Mouse (Mus musculus): ENCODE data around the gene B3galt4. TPM values are rescaled to one million over a fixed set of nuclear protein-coding genes. Genes with fewer than 3 reads are reported as not detected.
A peak's percentile ranks its signal among the peaks of the same experiment; 100 is the strongest.
"Not testable (repeated sequence)": the region's sequence is repeated elsewhere in the genome, so short reads cannot be mapped to it uniquely, and the experiment has no call there.

The B3galt4 gene
- polyA plus RNA-seq (2015; fragmentation: Nextera tagmentation; extraction: Ambion mirVana): 15.0 and 15.2 TPM in 2 replicates

GRCm38 (mm10) chr17:33951021-33951946, at the start of gene B3galt4:
TSS of gene B3galt4 (minus strand) at chr17:33951488.
- TF ChIP-seq CTCF (IDR thresholded peaks at IDR 0.05; ENCODE audit: low read depth) (peak; percentile 13), EP300 (optimal IDR thresholded peaks at IDR 0.05) (no peak)
- Histone ChIP-seq H3K27me3 (ENCODE audit: control insufficient read depth, insufficient read depth, low read length) (no peaks in the 10 kb centered on the region), H3K9me3 (ENCODE audit: control insufficient read depth, low read length) (no peaks in the 10 kb centered on the region), H3K36me3 (ENCODE audit: control insufficient read depth, insufficient read depth, low read length) (peaks cover 13% of the 10 kb centered on the region), H3K4me3 (ENCODE audit: low read depth, low read length) (peak within 1 kb of the TSS; percentile 50), H3K4me2 (replicated peaks; ENCODE audit: low read depth) (peak within 1 kb of the TSS; percentile 87), H3K27ac (replicated peaks) (peak within 1 kb of the TSS; percentile 94), H3K9ac (ENCODE audit: low read length) (peak within 1 kb of the TSS; percentile 72), H3K4me1 (replicated peaks; ENCODE audit: control insufficient read depth, insufficient read depth) (peaks cover 6% of the 10 kb centered on the region)
- peak; percentile 91 for DNase-seq (ENCODE audit: low spot score)
- peak; percentile 72 for ATAC-seq (ENCODE audit: low FRiP score, low TSS enrichment)
- under 1% methylated on average over 40 of the region's 45 CpGs for WGBS

GRCm38 (mm10) chr17:34000796-34001195, 49.5 kb upstream of the B3galt4 start:
- not testable (repeated sequence) for H3K4me3 ChIP-seq (ENCODE audit: low read depth, low read length)

GRCm38 (mm10) chr17:34000150-34000537, 48.9 kb upstream of the B3galt4 start, which contains the start of gene H2-K1:
TSS of gene H2-K1 (minus strand) at chr17:34000347.
- peak within 1 kb of the TSS; percentile 71 for H3K9ac ChIP-seq (ENCODE audit: low read length)
- TF ChIP-seq EP300 (optimal IDR thresholded peaks at IDR 0.05) (no peak), CTCF (IDR thresholded peaks at IDR 0.05; ENCODE audit: low read depth) (0 out of 2 replicates have a peak, but pooled peaks have one; percentile 10)
- H3K9me3 ChIP-seq (ENCODE audit: control insufficient read depth, low read length): no peaks in the 10 kb centered on the region
- ATAC-seq (ENCODE audit: low FRiP score, low TSS enrichment) (peak; percentile 97), DNase-seq (ENCODE audit: low spot score) (peak; percentile 94)
- peak within 1 kb of the TSS; percentile 100 for H3K4me2 ChIP-seq (replicated peaks; ENCODE audit: low read depth)
- no peaks in the 10 kb centered on the region for H3K36me3 ChIP-seq (ENCODE audit: control insufficient read depth, insufficient read depth, low read length)
- WGBS: under 1% methylated on average over 30 of the region's 30 CpGs
- H3K4me1 ChIP-seq (replicated peaks; ENCODE audit: control insufficient read depth, insufficient read depth): 0 out of 2 replicates have a peak, but pooled peaks cover 2% of the 10 kb centered on the region
- H3K27ac ChIP-seq (replicated peaks): no peak within 1 kb of the TSS; the same call in 1 of the 2 replicates
- H3K4me3 ChIP-seq (ENCODE audit: low read depth, low read length): peak within 1 kb of the TSS; percentile 63
- no peaks in the 10 kb centered on the region for H3K27me3 ChIP-seq (ENCODE audit: control insufficient read depth, insufficient read depth, low read length)

More at GRCm38 (mm10) chr17:34000796-34001195, 49.5 kb upstream of the B3galt4 start:
- H3K4me1 ChIP-seq (replicated peaks; ENCODE audit: control insufficient read depth, insufficient read depth); H3K4me2 ChIP-seq (replicated peaks; ENCODE audit: low read depth); H3K27me3 ChIP-seq (ENCODE audit: control insufficient read depth, insufficient read depth, low read length); DNase-seq (ENCODE audit: low spot score); H3K9me3 ChIP-seq (ENCODE audit: control insufficient read depth, low read length); H3K9ac ChIP-seq (ENCODE audit: low read length); ATAC-seq (ENCODE audit: low FRiP score, low TSS enrichment); H3K36me3 ChIP-seq (ENCODE audit: control insufficient read depth, insufficient read depth, low read length); H3K27ac ChIP-seq (replicated peaks): not testable (repeated sequence)
- WGBS: 60% methylated on average over 2 of the region's 2 CpGs

- TF ChIP-seq EP300 (optimal IDR thresholded peaks at IDR 0.05): no peak
- Histone ChIP-seq H3K4me2 (replicated peaks; ENCODE audit: low read depth) (peak overlapping the region; percentile 100), H3K36me3 (ENCODE audit: control insufficient read depth, insufficient read depth, low read length) (no peaks in the 10 kb centered on the region), H3K4me3 (ENCODE audit: low read depth, low read length) (peak overlapping the region; percentile 63), H3K27ac (replicated peaks) (no peak overlapping the region; the same call in 1 of the 2 replicates), H3K9ac (ENCODE audit: low read length) (peak overlapping the region; percentile 71), H3K27me3 (ENCODE audit: control insufficient read depth, insufficient read depth, low read length) (no peaks in the 10 kb centered on the region), H3K9me3 (ENCODE audit: control insufficient read depth, low read length) (no peaks in the 10 kb centered on the region), H3K4me1 (replicated peaks; ENCODE audit: control insufficient read depth, insufficient read depth) (0 out of 2 replicates have a peak, but pooled peaks cover 2% of the 10 kb centered on the region)
- peak; percentile 62 for DNase-seq (ENCODE audit: low spot score)
- peak; percentile 41 for ATAC-seq (ENCODE audit: low FRiP score, low TSS enrichment)
- WGBS: 2% methylated on average over 81 of the region's 87 CpGs
Observed at GRCm38 (mm10) chr17:33999341-34000149, 48.3 kb upstream of the B3galt4 start.

GRCm38 (mm10) chr17:33998697-33999096, 47.4 kb upstream of the B3galt4 start:
- DNase-seq (ENCODE audit: low spot score); H3K9me3 ChIP-seq (ENCODE audit: control insufficient read depth, low read length); H3K27me3 ChIP-seq (ENCODE audit: control insufficient read depth, insufficient read depth, low read length); H3K36me3 ChIP-seq (ENCODE audit: control insufficient read depth, insufficient read depth, low read length); H3K4me3 ChIP-seq (ENCODE audit: low read depth, low read length); H3K27ac ChIP-seq (replicated peaks); ATAC-seq (ENCODE audit: low FRiP score, low TSS enrichment); H3K4me1 ChIP-seq (replicated peaks; ENCODE audit: control insufficient read depth, insufficient read depth); H3K4me2 ChIP-seq (replicated peaks; ENCODE audit: low read depth); H3K9ac ChIP-seq (ENCODE audit: low read length): not testable (repeated sequence)
- whole genome bisulfite sequencing: 46% methylated on average over 5 of the region's 5 CpGs

GRCm38 (mm10) chr17:33997025-33997424, 45.7 kb upstream of the B3galt4 start:
- not testable (repeated sequence) for H3K4me2 ChIP-seq (replicated peaks; ENCODE audit: low read depth); H3K9ac ChIP-seq (ENCODE audit: low read length); DNase-seq (ENCODE audit: low spot score); H3K27me3 ChIP-seq (ENCODE audit: control insufficient read depth, insufficient read depth, low read length); H3K4me1 ChIP-seq (replicated peaks; ENCODE audit: control insufficient read depth, insufficient read depth); H3K9me3 ChIP-seq (ENCODE audit: control insufficient read depth, low read length); ATAC-seq (ENCODE audit: low FRiP score, low TSS enrichment); H3K27ac ChIP-seq (replicated peaks); H3K4me3 ChIP-seq (ENCODE audit: low read depth, low read length); H3K36me3 ChIP-seq (ENCODE audit: control insufficient read depth, insufficient read depth, low read length)
- WGBS: 96% methylated on average over 2 of the region's 2 CpGs

All from stomach, postnatal 0 days (tissue).